Mouse (Mus musculus) ovary, postnatal 10 days (tissue): ENCODE results near the gene Cradd.

Source experiments
- DNase-seq: peaks from one replicate; pipeline ENCODE4 v3.0.0; 2022; ENCODE audit warnings: low spot score

Gene Cradd

DNA sequence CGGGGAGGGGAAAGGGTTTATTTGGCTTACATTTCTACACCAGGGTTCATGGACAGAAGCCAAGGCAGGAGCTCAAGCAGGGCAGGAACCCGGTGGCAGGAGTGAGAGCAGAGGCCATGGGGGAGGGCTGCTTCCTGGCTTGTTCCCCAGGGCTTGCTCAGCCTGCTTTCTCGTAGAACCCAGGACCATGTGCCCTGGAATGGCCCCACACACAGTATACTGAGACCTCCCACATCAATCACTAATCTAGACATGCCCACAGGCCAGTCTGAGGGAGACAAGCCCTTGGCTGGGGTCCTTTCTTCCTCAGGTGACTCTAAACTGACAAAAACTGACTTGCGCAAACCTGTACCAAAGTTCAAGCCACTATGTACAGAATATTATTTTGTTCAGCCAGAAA, 19.7 kb downstream of the Cradd start:
- DNase-seq = no peak

DNA sequence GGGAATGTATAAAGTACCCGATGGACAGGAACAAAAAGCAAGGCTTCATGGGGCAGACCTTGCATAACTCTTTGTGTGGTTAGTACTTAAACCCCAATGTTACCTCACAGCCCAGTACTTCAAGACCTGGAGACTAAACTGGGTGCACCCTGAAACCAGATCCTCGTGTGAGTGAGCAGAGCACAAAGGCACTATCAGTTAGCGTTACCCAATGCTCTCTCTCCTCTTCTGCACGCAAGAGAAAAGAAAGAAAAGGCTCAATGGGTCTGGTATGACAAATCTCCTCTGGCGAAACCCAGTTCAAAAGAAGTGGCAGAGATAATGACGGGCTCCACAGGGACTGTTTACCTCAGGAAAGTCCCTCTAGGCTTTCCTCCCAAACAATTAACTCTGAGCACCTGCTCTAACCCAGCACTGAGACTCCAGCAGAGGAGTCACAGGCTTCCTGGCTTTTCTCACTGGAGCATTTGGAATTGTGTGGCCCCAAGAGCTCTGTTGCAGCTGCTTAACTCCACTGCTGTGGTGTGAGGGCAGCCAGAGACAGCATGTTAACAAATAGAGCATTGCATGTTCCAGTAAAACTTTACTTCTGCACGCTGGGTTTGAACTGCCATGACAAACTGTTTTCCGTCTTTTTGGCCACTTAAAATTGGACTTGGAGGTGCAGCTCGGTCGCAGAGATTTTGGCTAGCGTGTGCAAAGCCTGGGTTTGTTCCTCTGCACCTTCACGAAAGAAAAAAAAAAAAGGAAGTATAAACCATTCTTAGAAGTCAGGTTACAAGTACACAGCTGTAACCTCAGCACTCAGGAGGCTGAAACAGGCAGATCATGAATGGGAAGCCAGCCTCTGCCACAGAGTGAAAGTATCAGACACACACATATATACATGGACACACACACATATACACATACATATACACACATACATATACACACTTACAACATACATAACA, 21.4 kb downstream of the Cradd start:
- DNase-seq = no peak

DNA sequence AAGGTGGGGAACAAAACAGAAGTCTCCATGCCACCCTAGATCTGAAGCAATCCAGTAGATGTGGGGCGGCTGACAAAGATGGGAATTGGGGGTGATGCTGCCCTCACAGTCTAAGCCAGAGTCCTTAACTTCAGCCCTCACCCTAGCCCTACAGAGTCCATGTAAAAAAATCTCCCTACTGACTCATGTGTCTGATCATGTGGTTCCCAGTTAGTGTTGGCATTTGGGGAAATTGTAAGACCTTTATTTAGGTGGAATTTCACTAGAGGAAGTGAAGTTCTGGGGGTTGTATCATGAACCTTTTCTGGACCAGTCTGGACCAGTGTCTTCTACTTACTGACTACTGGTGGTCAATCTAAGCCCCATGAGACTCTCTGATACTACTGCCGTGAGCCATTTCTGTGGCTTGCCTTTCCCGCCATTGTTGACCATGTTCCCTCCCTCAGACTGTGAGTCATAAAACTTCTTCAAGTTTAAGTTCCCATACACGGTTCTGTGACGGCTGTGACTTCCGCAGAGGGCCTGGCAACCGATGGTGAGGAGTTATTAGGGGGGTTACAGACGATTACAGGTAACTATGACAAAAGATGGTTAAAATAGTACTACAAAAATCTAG, 23.6 kb downstream of the Cradd start:
- no peak for DNase-seq

DNA sequence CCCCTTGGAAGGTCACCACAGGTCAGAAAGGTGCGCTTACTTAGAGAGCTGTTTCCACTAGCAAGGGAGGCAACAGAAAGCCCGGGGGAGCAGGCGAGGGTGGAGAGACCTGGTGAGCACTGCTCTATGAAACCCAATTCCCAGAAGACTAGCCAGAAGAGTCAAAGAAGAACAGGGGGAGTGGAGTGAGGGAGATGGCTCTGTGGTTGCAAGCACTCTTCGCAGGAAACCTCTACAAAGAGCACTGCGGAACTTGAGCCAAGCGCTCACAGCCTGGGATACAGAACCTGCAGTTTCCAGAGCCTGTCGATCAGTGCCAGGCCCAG, 24.2 kb downstream of the Cradd start:
- DNase-seq = no peak

DNA sequence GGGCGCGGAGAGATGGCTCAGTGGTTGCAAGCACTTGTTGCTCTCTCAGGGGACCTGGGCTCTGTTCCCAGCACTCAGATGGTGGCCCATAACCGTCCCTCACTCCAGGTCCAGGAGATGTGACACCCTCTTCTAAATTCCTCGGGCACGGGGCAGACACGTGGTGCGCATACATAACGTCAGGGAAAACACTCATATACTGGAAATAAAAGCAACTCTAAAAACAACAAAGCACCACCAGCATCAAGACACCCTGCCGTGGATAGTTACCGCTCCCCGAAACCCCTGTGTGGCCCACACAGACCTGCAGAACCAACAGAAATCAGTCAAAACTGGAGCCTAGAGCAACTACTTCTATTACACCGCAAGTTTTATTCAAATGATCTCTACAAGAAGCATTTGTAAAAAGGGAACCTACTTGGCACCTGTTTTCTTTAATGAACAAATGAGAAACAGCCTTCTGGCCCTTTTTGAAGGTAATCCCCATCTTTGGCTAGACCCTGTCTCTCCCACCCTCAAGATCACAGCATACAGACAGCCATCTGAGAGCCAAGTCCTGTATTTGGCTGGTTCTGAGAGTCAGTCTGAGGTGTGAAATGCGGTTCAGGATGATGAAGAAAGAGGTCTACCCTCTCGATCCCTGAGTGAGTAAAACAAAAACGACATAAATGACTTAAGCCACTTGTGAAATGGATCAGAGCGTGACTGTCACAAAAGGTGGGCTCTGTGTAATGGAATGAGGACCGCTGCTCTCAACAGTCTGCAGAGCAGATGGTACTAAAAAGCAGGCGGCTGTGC, 24.7 kb downstream of the Cradd start:
- DNase-seq = no peak

DNA sequence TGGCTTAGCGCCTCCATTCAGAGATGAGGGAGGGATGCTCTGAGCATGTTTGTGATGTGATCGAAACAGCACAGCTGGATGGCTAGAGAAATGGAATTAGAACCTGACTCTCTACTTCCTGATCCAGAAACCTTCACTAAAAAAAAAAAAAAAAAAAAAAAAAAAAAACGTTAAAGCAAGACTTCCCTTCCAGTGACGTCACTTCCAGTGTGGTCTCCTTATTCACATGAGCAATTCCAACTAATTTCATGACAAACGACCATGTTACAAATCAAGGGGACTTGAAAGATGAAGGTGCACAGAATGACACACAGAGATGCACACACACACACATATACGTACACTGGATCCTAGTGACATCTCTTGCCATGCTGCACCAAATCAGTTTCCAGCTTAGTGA, 25.4 kb downstream of the Cradd start:
- DNase-seq = no peak

DNA sequence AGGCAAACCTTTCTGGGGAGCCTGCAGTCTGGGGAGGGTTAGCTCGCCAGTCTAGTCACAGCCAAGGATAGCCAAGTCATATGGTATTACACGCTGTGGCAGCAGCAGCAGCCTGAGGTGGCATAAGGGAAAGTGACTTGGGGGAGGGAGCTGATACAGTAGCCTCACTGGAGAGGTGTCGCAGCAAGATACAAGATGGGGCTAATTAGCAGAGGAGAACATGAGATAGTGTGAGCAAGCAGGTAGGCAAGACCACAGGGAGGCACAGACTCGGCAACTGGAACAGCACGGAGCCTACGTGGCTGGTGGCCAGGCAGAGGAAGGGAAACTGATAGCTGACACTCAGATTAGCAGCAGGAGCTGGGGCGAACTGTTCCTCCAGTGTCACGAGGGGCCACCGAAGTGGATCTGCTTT, 26.2 kb downstream of the Cradd start:
- DNase-seq = no peak

DNA sequence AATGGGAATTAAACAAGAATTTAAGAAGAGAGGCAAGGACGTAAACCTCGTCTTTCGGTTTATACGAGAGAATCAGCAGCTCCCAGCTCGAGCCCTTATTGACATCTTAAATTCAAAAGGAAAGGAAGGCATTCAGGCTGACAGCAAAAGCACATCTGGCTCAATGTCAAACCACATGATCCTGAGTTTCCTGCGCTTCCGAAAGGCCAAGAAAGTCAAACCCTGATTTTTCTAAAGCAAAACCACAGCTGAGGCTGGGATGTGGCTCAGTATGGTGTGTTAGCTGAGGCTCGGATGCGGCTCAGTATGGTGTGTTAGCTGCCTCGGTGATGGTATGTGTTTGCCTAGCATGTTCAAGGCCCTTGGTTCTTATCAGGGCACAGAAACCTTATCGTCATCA, 26.9 kb downstream of the Cradd start:
- no peak for DNase-seq

DNA sequence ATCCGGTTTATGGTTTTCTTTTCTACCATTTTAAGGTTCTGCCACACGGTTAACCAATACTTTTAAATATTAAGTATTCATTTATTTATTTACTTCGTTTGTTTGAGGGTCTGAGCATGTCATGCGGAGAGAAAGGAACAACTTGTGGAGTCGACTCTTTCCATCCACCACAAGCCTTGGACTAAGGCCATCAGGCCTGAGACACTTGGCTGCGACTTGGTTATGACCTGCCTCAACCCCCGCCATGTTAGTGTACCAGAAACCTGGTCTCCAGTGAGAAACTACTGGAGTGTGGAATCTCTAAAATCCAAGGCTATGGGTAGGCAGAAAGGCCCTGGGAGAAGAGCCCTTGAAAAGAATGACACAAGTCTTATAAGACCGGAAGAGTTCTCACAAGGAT, 30.7 kb downstream of the Cradd start:
- no peak for DNase-seq

DNA sequence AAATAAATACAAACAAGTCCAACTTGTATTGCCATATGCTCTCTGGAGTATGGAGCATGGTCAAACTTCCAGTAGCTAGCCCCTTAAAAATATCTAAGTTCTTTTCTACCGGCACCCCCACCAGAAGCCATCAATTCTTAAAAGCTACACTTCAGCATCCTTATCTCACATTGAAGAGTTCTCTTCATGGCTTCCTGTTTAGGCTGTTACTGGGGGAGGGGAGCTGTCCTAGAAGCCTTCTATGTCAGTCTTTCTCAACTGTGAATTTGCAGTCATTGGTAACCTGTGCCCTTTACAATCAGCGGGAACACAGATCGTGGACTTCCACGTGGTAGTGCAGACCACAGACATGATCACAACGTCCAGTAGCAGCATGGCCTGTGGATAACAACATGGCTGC, 31.7 kb downstream of the Cradd start:
- no peak for DNase-seq

DNA sequence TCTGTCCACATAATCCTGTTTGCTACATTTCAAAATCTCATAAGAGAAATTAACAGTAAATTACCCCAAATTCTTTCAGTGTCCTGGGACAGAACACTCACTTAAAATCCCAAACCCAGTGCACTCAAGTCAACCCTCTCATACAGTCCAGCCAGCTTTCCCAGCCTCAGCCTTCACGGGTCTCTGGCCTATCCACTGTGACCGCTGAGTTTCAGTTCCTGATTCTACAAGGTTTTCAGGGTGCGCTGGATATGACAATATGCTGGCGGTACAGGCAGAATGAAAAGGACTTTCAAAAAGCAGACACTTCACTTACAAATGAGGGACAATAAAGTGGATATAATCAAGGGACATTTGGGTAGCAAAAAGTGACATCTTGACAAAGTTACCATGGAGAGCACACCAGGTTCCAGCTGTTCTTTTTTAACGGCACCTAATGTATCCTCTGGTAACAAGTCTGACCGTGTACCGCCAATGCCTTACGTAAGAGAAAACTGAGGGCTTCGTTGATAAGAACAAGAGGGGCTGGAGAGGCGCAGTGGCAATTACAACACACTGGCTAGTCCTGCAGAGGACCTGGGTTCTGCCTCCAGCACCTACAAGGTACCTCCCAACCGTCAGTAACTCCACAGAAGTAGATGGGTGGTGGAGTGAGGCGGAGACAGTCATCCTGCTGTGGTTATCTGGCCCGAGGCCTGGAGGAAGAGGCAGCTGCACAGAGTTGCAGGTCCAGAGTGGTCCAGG, 32.6 kb downstream of the Cradd start:
- DNase-seq = no peak

DNA sequence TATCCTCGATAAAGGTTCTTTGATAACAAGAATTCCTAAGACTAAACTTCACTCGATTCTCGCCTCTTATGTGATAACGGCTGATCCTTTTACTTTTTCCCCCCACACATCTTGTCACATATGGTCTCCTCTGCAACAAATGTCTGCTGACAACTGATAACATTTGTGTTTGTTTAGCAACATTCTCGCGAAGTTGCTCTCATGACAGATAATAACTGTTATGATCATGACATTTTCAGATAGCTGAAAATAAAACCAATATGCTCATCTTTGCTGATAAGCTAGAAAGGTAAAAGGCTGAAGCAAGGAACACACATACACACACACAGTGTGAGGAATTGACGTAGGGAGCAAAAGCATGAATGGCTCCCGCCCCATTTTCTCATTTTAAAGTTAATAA, 34.1 kb downstream of the Cradd start:
- DNase-seq = no peak

DNA sequence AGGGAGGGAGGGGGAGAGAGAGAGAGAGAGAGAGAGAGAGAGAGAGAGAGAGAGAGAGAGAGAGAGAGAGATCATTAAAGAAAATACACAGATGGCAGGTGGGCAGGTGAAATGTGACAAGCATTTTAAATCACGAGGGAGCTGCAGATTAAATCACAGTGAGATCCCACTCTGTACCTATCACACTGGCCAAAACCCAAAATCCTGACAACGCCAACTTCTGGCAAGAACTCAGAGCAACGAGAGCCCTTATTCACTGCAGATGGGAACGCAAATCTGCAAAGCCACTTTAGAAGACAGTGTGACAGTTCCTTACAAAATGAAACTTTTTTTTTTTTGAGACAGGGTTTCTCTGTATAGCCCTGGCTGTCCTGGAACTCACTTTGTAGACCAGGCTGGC, 35.7 kb downstream of the Cradd start:
- DNase-seq = no peak

DNA sequence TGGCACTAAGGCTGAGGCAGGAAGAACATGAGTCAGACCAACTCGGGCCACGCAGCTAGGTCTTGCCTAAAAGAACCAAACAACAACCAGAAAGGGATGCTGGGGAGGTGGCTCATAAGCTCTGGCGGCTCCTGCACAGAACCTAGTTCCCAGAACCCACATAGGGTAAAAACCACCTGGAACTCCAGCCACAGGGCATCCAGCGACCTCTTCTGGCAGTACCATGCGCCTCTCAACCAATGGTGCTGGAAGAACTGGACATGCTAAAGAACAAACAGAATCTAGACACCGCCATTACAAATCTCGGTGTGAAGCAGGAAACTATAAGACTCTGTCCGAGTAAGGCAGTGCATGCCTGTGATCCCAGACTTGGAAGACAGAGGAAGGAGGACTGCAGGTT, 36.6 kb downstream of the Cradd start:
- no peak for DNase-seq

DNA sequence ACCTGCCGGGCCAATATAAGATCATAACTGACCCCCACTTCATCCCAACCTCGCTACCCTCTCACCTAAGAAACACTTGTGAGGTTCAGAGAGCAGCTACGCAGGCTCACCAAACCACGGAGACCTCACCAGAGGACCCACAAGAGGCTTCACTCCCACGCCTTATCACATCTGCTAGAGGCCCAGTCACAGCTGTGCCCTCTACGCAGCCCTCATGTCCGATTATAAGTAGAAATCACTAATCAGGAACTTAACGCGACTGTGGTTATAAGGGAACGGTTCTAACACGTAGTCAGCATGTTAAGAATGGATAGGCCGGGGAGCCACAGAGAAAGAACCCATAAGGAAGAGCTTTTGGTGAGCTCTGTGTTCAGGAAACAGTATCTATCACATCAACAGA, 40.5 kb downstream of the Cradd start:
- DNase-seq = no peak

DNA sequence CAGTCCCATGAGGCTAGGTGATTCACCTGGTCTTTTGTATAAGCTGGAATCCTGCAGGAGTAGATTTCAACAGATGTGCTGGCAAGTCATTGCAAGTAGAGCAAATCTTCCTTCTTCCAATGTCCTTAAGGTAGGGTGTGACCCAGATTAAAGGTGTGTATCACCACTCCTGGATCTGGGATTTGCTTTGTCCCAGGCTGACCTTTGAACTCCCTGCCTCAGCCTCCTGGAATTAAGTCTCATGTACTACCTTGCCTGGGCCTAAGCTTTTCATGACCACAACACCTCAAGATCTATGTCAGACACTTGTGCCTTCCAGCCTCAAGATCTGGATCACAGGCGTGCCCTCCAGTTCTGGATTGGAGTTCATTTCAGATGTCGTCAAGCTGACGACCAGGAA, 41.9 kb downstream of the Cradd start:
- DNase-seq = no peak

DNA sequence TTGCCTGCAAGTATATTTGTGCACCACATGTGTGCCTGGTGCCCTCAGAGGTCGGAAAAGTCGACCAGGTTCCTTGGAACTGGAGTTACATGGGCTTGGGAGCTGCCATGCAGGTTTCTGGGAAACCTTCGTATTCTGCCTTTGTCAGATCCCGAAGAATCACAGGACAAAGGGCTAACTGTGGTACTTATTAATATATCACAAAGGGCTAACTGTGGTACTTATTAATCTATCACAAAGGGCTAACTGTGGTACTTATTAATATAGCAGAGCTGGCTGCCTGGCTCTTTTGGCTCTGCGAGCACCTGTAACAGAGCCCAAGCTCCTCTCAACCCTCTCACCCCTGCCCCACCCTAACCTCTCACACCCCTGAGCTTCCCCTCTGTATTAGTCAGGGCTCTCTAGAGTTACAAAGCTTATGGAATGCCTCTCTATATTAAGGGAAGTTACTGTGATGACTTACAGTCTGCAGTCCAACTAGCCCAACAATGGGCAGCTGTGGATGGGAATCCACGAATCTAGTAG, 42.4 kb downstream of the Cradd start:
- no peak for DNase-seq

DNA sequence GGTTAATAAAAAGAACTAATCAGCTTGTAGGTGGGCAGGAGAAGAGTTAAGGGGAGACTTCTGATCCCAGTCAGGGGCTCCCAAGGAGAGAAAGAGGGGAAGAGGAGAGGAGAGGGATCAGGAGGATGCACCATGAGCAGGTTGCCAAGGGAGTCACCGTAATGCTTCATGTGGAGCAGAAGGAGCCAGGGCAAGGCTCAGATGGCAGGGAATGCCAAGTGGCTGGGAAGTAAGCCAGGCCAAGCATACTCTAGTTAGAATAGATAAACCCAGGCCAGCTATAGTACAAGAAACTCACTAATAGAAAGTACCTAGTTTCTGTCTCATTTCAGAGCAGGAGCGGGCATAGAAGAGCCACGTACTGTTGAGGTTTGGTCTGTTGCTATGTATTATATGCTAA, 43.6 kb downstream of the Cradd start:
- DNase-seq = no peak

DNA sequence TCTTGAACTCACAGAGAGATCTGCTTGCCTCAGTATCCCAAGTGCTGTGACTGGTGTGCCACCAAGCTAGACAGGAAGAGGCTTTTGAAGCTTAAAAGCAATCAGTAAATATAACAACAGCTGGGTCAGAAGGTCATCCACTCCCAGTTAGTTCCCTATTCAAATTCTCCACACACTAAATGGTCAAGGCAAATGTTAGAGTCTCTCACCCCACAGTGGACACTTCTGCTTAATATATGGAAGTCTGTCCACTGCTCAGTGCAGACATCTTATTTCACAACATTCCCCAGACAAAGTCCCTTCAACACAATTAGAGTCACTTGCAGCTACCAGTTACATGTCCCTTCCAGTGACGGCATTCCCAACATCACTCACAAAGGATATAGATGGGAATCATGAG, 44.5 kb downstream of the Cradd start:
- DNase-seq = no peak

DNA sequence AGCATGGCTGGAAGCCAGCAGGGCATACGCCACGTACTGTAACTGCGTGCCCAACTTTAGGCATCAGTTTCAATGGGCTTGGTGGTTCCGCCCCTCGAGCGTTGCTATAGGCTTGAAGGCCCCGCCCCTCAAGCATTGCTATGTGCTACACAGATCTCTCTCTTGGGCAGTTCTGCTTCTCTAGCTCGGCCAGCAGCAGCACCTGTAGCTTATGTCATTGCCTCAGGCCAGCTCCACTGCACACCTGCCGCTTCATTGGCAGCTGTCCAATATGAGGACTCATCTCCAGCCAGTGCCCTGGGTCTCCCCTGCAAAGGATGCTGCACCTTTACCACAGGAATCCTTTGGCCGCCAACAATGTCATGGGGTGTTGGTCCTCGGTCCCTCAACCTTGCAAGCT, 45.8 kb downstream of the Cradd start:
- DNase-seq = no peak

DNA sequence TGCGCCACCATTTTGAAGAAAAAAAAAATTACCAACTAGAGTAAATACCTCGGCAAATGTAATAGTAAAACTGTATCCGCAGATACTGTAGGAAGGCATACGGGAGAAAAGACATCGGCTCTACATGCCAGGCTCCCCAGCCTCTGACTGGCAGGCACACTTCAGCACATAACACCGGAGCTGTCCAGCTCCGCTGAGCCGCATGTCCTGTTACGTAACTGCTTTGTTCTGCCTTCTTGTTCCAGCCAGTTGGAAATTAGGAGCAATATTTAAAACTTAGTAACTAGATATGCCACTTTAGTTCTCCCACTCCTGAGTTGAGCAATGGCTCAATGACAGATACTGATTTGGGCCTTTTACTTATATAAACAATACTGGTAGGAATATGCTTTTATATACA, 48.4 kb downstream of the Cradd start:
- no peak for DNase-seq

DNA sequence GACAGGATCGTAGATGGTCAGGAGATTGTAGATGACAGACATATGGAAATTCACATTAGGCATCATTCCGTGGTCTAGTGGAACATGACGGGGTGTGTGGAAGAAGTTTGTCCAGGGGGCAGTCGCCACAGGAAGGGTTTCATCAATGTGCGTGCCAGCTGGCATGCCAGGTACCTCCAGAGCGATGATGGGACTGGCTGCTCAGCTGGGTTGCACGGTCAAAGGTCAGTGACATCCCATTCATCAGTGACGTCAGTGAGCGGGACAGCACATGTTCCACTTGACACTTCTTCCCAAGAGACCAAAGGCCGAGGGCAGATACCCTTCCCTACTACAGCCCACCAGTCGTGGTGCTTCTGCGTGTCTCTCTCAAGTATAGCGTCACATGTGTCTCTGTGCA, 50.7 kb downstream of the Cradd start:
- no peak for DNase-seq
